Mouse (Mus musculus) adrenal gland, postnatal 36 days (tissue): ENCODE data around the gene Plxna3. TPM values are rescaled to one million over a fixed set of nuclear protein-coding genes. Genes with fewer than 3 reads are reported as not detected.

Experiments
- DNase-seq, 2 experiments: peaks; one replicate each; pipeline ENCODE4 v3.0.0; 2021; ENCODE audit warnings: mixed read lengths in 1 of 2
- microRNA-seq: library from miRNA; unstranded; fragments of <30 nt; microRNA quantifications from one replicate; pipeline ENCODE4 v1.2.0, GENCODE M21; 2021
- total RNA-seq, 2 experiments: library from RNA; stranded (reverse); gene quantifications; 2 replicates each; pipeline ENCODE4 v1.2.3; 2021

Gene Plxna3
- total RNA-seq, 2 experiments from 2014 or later, result 6.0 to 13.1 TPM

- peak; percentile 83 to 89 for DNase-seq
These were observed 39.5 kb downstream of the Plxna3 start for GRCm38 (mm10) chrX:74368209-74368909.

GRCm38 (mm10) chrX:74372888-74373549 is 44.2 kb downstream of the Plxna3 start, which contains the start of the genes Ubl4a and Slc10a3:
TSS of gene Ubl4a (minus strand) at chrX:74373218.
TSS of gene Slc10a3 (minus strand) at chrX:74373349.
- peak; percentile 90 to 92 for DNase-seq

- no peak for DNase-seq
These were observed 55.6 kb downstream of the Plxna3 start for GRCm38 (mm10) chrX:74384451-74384850.

GRCm38 (mm10) chrX:74388153-74388552 is 59.3 kb downstream of the Plxna3 start:
- no peak for DNase-seq

GRCm38 (mm10) chrX:74392535-74393443 is 63.9 kb downstream of the Plxna3 start, which contains the start of the genes Fam3a and Ikbkg:
TSS of gene Fam3a (minus strand) at chrX:74393272.
TSS of gene Ikbkg (plus strand) at chrX:74393290.
- DNase-seq, result peak; percentile 88 to 89

Small RNAs within 50 kb of the gene (microRNA-seq; reads per million reads assigned to microRNA genes)
- gene Mir7092, result not detected

Other genes with a start within 250 kb of the Plxna3 start
- gene Opn1mw, start 201.6 kb upstream of the Plxna3 start, total RNA-seq, result not detected
- gene Mecp2, start 193.7 kb upstream of the Plxna3 start, total RNA-seq, result 10 to 100 TPM; 35.1 to 38.4 TPM
- gene Tex28, start 161.2 kb upstream of the Plxna3 start, total RNA-seq, result not detected
- not detected for gene Tktl1, start 151.8 kb upstream of the Plxna3 start, total RNA-seq
- gene Flna, start 79.2 kb upstream of the Plxna3 start, total RNA-seq, result 100 to 1,000 TPM; 129 to 211 TPM
- 100 to 1,000 TPM in 1 of 2 experiments, 10 to 100 TPM in 1; 53.0 to 121 TPM for gene Emd, start 74.4 kb upstream of the Plxna3 start, total RNA-seq
- gene Rpl10, start 58.3 kb upstream of the Plxna3 start, total RNA-seq, result 100 to 1,000 TPM; 409 to 419 TPM
- gene Taz, start 47.2 kb upstream of the Plxna3 start, total RNA-seq, result 10 to 100 TPM; 64.7 to 87.2 TPM
- 10 to 100 TPM in 1 of 2 experiments, 1 to 10 TPM in 1; 9.4 to 16.3 TPM for gene Dnase1l1, start 46.7 kb upstream of the Plxna3 start, total RNA-seq
- gene Atp6ap1, start 32.0 kb upstream of the Plxna3 start, total RNA-seq, result 100 to 1,000 TPM; 235 to 239 TPM
- gene Gdi1, start 24.1 kb upstream of the Plxna3 start, total RNA-seq, result 100 to 1,000 TPM; 180 to 272 TPM
- gene Fam50a, start 16.0 kb upstream of the Plxna3 start, total RNA-seq, result 10 to 100 TPM; 63.3 to 78.7 TPM
- gene Lage3, start 24.6 kb downstream of the Plxna3 start, total RNA-seq, result 10 to 100 TPM; 42.8 to 58.2 TPM
- gene Ubl4a, start 44.2 kb downstream of the Plxna3 start, total RNA-seq, result 10 to 100 TPM; 59.6 to 72.6 TPM
- 10 to 100 TPM; 22.8 to 26.8 TPM for gene Slc10a3, start 44.3 kb downstream of the Plxna3 start, total RNA-seq
- gene Fam3a, start 64.2 kb downstream of the Plxna3 start, total RNA-seq, result 10 to 100 TPM; 28.6 TPM
- 100 to 1,000 TPM in 1 of 2 experiments, 10 to 100 TPM in 1; 71.2 to 110 TPM for gene Ikbkg, start 64.2 kb downstream of the Plxna3 start, total RNA-seq
- gene G6pdx, start 100.1 kb downstream of the Plxna3 start, total RNA-seq, result 100 to 1,000 TPM; 172 to 176 TPM
- not detected for gene Gm6880, start 152.3 kb downstream of the Plxna3 start, total RNA-seq
- gene Olfr1326-ps1, start 245.8 kb downstream of the Plxna3 start, total RNA-seq, result not detected